Mouse (Mus musculus) thymus, adult 2 months (tissue): ENCODE results near the gene Pth1r.

ENCODE experiments used
- CTCF ChIP-seq: fragments of 200-500 bp; IDR thresholded peaks from 2 replicates; pipeline ENCODE4 v1.5.1; 2012; ENCODE audit warnings: mild to moderate bottlenecking, control low read depth, low read length, moderate library complexity, borderline replicate concordance; ENCODE audit not compliant: control insufficient read depth, poor library complexity, insufficient read depth; ENCODE audit errors: extremely low read depth
- POLR2A ChIP-seq: fragments of 200-500 bp; IDR thresholded peaks from 2 replicates; pipeline ENCODE4 v1.6.1; 2012; ENCODE audit warnings: mild to moderate bottlenecking, low read length, control low read depth, moderate library complexity; ENCODE audit not compliant: control insufficient read depth, poor library complexity, insufficient read depth; ENCODE audit errors: extremely low read depth

DNA sequence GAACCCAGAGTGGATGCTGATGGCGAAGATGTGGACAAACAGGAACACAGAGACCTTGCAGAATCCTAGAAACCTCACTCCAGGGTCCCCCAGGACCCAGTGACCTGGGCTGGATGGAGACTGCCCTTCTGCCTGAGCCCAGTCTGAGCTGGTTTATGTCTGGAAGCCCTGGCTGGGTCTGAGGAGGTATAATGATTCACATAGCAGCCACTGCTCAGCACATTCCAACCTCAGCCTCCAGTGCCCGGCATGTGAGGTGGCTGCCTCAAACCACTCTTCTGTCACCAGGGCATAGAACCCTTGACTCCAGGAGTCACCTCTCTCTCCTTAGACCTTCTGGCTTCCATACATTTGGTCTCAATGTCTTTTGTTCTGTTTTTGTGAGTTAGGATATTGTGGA, 1.5 kb upstream of the Pth1r start:
- no peak for TF ChIP-seq CTCF
- TF ChIP-seq POLR2A, result no peak
